Mouse (Mus musculus) heart, postnatal 0 days (tissue): Measurements from ENCODE around the gene Smok3a. TPM values are rescaled to one million over a fixed set of nuclear protein-coding genes. Genes with fewer than 3 reads are reported as not detected.
"Not testable (repeated sequence)": the region's sequence is repeated elsewhere in the genome, so short reads cannot be mapped to it uniquely, and the experiment has no call there.

Source experiments
- ATAC-seq: fragments of 200-750 bp; cut with Nextera tagmentation; 2 replicates; pipeline ENCODE4 v1.8.0; 2017; ENCODE audit warnings: low read depth, moderate number of reproducible peaks, moderate library complexity; ENCODE audit not compliant: insufficient read depth
- DNase-seq: peaks from one replicate; pipeline ENCODE4 v3.0.0-alpha.2; 2016; ENCODE audit warnings: low spot score
- H3K27ac ChIP-seq: fragments of 300-500 bp; sonication (generic); 2 replicates; pipeline ENCODE4 v1.5.1; 2014; ENCODE audit warnings: low read depth, mild to moderate bottlenecking
- H3K27me3 ChIP-seq: fragments of 300-500 bp; sonication (generic); 2 replicates; pipeline ENCODE4 v1.6.1; 2014; ENCODE audit warnings: low read length, mixed read lengths; ENCODE audit not compliant: control insufficient read depth, insufficient read depth
- H3K36me3 ChIP-seq: fragments of 300-500 bp; sonication (generic); replicated peaks from 2 replicates; pipeline ENCODE4 v1.6.1; 2014; ENCODE audit warnings: low read length, mixed read lengths; ENCODE audit not compliant: control insufficient read depth, insufficient read depth
- H3K4me1 ChIP-seq: fragments of 300-500 bp; sonication (generic); 2 replicates; pipeline ENCODE4 v1.6.1; 2014; ENCODE audit warnings: antibody characterized with exemption; ENCODE audit not compliant: control insufficient read depth, insufficient read depth
- H3K4me2 ChIP-seq: fragments of 300-500 bp; sonication (generic); 2 replicates; pipeline ENCODE4 v1.6.1; 2014; ENCODE audit warnings: low read depth, mild to moderate bottlenecking, low read length, moderate library complexity
- H3K4me3 ChIP-seq: fragments of 300-500 bp; sonication (generic); 2 replicates; pipeline ENCODE4 v1.5.1; 2014; ENCODE audit warnings: low read depth, low read length
- H3K9ac ChIP-seq: fragments of 300-500 bp; sonication (generic); replicated peaks from 2 replicates; pipeline ENCODE4 v1.6.1; 2014; ENCODE audit warnings: low read depth, low read length, mixed read lengths
- H3K9me3 ChIP-seq: fragments of 300-500 bp; sonication (generic); replicated peaks from 2 replicates; pipeline ENCODE4 v1.6.1; 2016; ENCODE audit warnings: low read length; ENCODE audit not compliant: control insufficient read depth
- CTCF ChIP-seq: IDR thresholded peaks from 2 replicates; pipeline ENCODE4 v1.5.1; 2016; ENCODE audit warnings: antibody characterized with exemption, control low read depth, low read depth
- EP300 ChIP-seq: IDR thresholded peaks from 2 replicates; pipeline ENCODE4 v1.6.1; 2016; ENCODE audit warnings: antibody characterized with exemption, low read depth
- WGBS: fragments of 180-500 bp; shearing (Covaris S2); extraction: QIAGEN DNeasy Blood & Tissue Kit; methylation state at CpG from one replicate; pipeline ENCODE4 v1.1.7; 2014; 5-methylcytosine and 5-hydroxymethylcytosine counted together
- polyA plus RNA-seq: library from polyadenylated mRNA; unstranded; fragments of >200 nt; fragmentation: Nextera tagmentation; extraction: Ambion mirVana; gene quantifications from 2 replicates; pipeline ENCODE4 v1.2.1, GENCODE M21; 2015
- total RNA-seq: library from RNA; depleted of rRNA; stranded (reverse); fragments of >200 nt; gene quantifications from 2 replicates; pipeline ENCODE4 v1.2.3, GENCODE M21; 2014; ENCODE audit warnings: low replicate concordance; rRNA removed

Gene Smok3a
- total RNA-seq (not detected in 2 replicates), polyA plus RNA-seq (not detected in 2 replicates)

GRCm38 (mm10) chr5:138020961-138021479 lies at the start of gene Smok3a, which contains the start of gene Smok3b:
Gene Smok3a (plus strand): TSS chr5:138021261.
Gene Smok3b (plus strand): TSS chr5:138021429.
- not testable (repeated sequence) for H3K4me1 ChIP-seq, H3K9me3 ChIP-seq, H3K27me3 ChIP-seq, DNase-seq, H3K36me3 ChIP-seq, ATAC-seq, H3K4me2 ChIP-seq, H3K9ac ChIP-seq, H3K4me3 ChIP-seq, H3K27ac ChIP-seq
- WGBS: 92% methylated on average over 3 of the region's 7 CpGs

- ATAC-seq (no peak), DNase-seq (no peak)
- no peaks in the 10 kb centered on the region for H3K4me1 ChIP-seq
- H3K4me2 ChIP-seq: no peak overlapping the region
- no peak for TF ChIP-seq EP300
- no peak for TF ChIP-seq CTCF
- no peak overlapping the region for H3K4me3 ChIP-seq
- no peak overlapping the region for H3K27ac ChIP-seq
- 61% methylated on average over 2 of the region's 2 CpGs for WGBS
- no peak overlapping the region for H3K9ac ChIP-seq
- H3K36me3 ChIP-seq: no peaks in the 10 kb centered on the region
- no peaks in the 10 kb centered on the region for H3K9me3 ChIP-seq
- no peaks in the 10 kb centered on the region for H3K27me3 ChIP-seq
Measured at GRCm38 (mm10) chr5:137973161-137973560, 47.9 kb upstream of the Smok3a start.

- Histone ChIP-seq H3K27me3 (no peaks in the 10 kb centered on the region), H3K4me1 (no peaks in the 10 kb centered on the region), H3K9me3 (no peaks in the 10 kb centered on the region), H3K4me3 (no peak overlapping the region), H3K36me3 (no peaks in the 10 kb centered on the region), H3K4me2 (no peak overlapping the region), H3K9ac (no peak overlapping the region), H3K27ac (no peak overlapping the region)
- peak; percentile 35 for TF ChIP-seq CTCF
- TF ChIP-seq EP300: no peak
- no peak for ATAC-seq
- DNase-seq: no peak
- 42% methylated on average over 3 of the region's 3 CpGs for WGBS
Measured at GRCm38 (mm10) chr5:137973738-137974137, 47.3 kb upstream of the Smok3a start.

- Histone ChIP-seq H3K4me3 (no peak overlapping the region), H3K9me3 (no peaks in the 10 kb centered on the region), H3K4me2 (no peak overlapping the region), H3K9ac (no peak overlapping the region), H3K27me3 (no peaks in the 10 kb centered on the region), H3K36me3 (no peaks in the 10 kb centered on the region), H3K27ac (no peak overlapping the region), H3K4me1 (no peaks in the 10 kb centered on the region)
- ATAC-seq (no peak), DNase-seq (no peak)
- TF ChIP-seq CTCF (no peak), EP300 (no peak)
- WGBS: 46% methylated on average over 3 of the region's 3 CpGs
Measured at GRCm38 (mm10) chr5:137974724-137975123, 46.3 kb upstream of the Smok3a start.

- Histone ChIP-seq H3K27ac (no peak overlapping the region), H3K9ac (no peak overlapping the region), H3K4me1 (no peaks in the 10 kb centered on the region), H3K36me3 (no peaks in the 10 kb centered on the region), H3K4me3 (no peak overlapping the region), H3K4me2 (no peak overlapping the region), H3K27me3 (no peaks in the 10 kb centered on the region), H3K9me3 (no peaks in the 10 kb centered on the region)
- ATAC-seq (no peak), DNase-seq (no peak)
- WGBS: 31% methylated on average over 1 of the region's 1 CpGs
- TF ChIP-seq CTCF (no peak), EP300 (no peak)
Measured at GRCm38 (mm10) chr5:137975434-137975833, 45.6 kb upstream of the Smok3a start.

- Histone ChIP-seq H3K4me3 (no peak overlapping the region), H3K4me1 (no peaks in the 10 kb centered on the region), H3K9ac (no peak overlapping the region), H3K27ac (no peak overlapping the region), H3K27me3 (no peaks in the 10 kb centered on the region), H3K9me3 (no peaks in the 10 kb centered on the region), H3K4me2 (no peak overlapping the region), H3K36me3 (no peaks in the 10 kb centered on the region)
- WGBS: 24% methylated on average over 1 of the region's 1 CpGs
- TF ChIP-seq EP300 (no peak), CTCF (no peak)
- ATAC-seq (no peak), DNase-seq (no peak)
Measured at GRCm38 (mm10) chr5:137977291-137977690, 43.8 kb upstream of the Smok3a start.
